Mouse (Mus musculus): Measurements from ENCODE around the gene Csad. TPM values are rescaled to one million over a fixed set of nuclear protein-coding genes. Genes with fewer than 3 reads are reported as not detected.
"Not testable (repeated sequence)": the region's sequence is repeated elsewhere in the genome, so short reads cannot be mapped to it uniquely, and the experiment has no call there.

Gene Csad
- polyA plus RNA-seq, 1 experiment from 2014 or later = 50.9 TPM

GRCm38 (mm10) chr15:102163900-102164693 lies 40.4 kb downstream of the Csad start:
- H3K27ac ChIP-seq (ENCODE audit: low read length) = no peak overlapping the region
- no peaks in the 10 kb centered on the region for H3K9me3 ChIP-seq (replicated peaks; ENCODE audit: control insufficient read depth, low read length)
- H3K4me3 ChIP-seq (replicated peaks; ENCODE audit: low read length) = no peak overlapping the region
- no peak for ATAC-seq (ENCODE audit: insufficient read depth, low FRiP score)
- no peak overlapping the region for H3K4me2 ChIP-seq (ENCODE audit: low read depth, low read length)
- 54% methylated on average over 3 of the region's 3 CpGs for WGBS
- H3K9ac ChIP-seq (ENCODE audit: low read length) = no peak overlapping the region
- peaks cover 6% of the 10 kb centered on the region for H3K4me1 ChIP-seq (ENCODE audit: control insufficient read depth, insufficient read depth, low read length)
- H3K27me3 ChIP-seq (ENCODE audit: control insufficient read depth, insufficient read depth, low read length) = no peaks in the 10 kb centered on the region
- H3K36me3 ChIP-seq (ENCODE audit: control insufficient read depth, insufficient read depth, low read length) = no peaks in the 10 kb centered on the region

- Histone ChIP-seq H3K4me3 (replicated peaks; ENCODE audit: low read length) (no peak overlapping the region), H3K9ac (ENCODE audit: low read length) (no peak overlapping the region), H3K27me3 (ENCODE audit: control insufficient read depth, insufficient read depth, low read length) (no peaks in the 10 kb centered on the region), H3K9me3 (replicated peaks; ENCODE audit: control insufficient read depth, low read length) (no peaks in the 10 kb centered on the region), H3K27ac (ENCODE audit: low read length) (no peak overlapping the region), H3K4me2 (ENCODE audit: low read depth, low read length) (no peak overlapping the region), H3K36me3 (ENCODE audit: control insufficient read depth, insufficient read depth, low read length) (no peaks in the 10 kb centered on the region), H3K4me1 (ENCODE audit: control insufficient read depth, insufficient read depth, low read length) (no peaks in the 10 kb centered on the region)
- ATAC-seq (ENCODE audit: insufficient read depth, low FRiP score) = peak; percentile 25; the same call in 1 of the 2 replicates
- WGBS = 56% methylated on average over 26 of the region's 27 CpGs
These were observed 44.0 kb downstream of the Csad start for GRCm38 (mm10) chr15:102160415-102161060.

GRCm38 (mm10) chr15:102156836-102157235 lies 47.7 kb downstream of the Csad start:
- Histone ChIP-seq H3K9me3 (replicated peaks; ENCODE audit: control insufficient read depth, low read length) (0 out of 2 replicates have a peak, but pooled peaks cover 3% of the 10 kb centered on the region), H3K4me3 (replicated peaks; ENCODE audit: low read length) (no peak overlapping the region), H3K4me1 (ENCODE audit: control insufficient read depth, insufficient read depth, low read length) (no peaks in the 10 kb centered on the region), H3K36me3 (ENCODE audit: control insufficient read depth, insufficient read depth, low read length) (no peaks in the 10 kb centered on the region), H3K9ac (ENCODE audit: low read length) (no peak overlapping the region), H3K27me3 (ENCODE audit: control insufficient read depth, insufficient read depth, low read length) (no peaks in the 10 kb centered on the region), H3K27ac (ENCODE audit: low read length) (no peak overlapping the region), H3K4me2 (ENCODE audit: low read depth, low read length) (no peak overlapping the region)
- 38% methylated on average over 20 of the region's 20 CpGs for WGBS
- ATAC-seq (ENCODE audit: insufficient read depth, low FRiP score) = 0 out of 2 replicates have a peak, but pooled peaks have one; percentile 39

- not testable (repeated sequence) for H3K27me3 ChIP-seq (ENCODE audit: control insufficient read depth, insufficient read depth, low read length); H3K4me3 ChIP-seq (replicated peaks; ENCODE audit: low read length); H3K36me3 ChIP-seq (ENCODE audit: control insufficient read depth, insufficient read depth, low read length); H3K4me2 ChIP-seq (ENCODE audit: low read depth, low read length); H3K27ac ChIP-seq (ENCODE audit: low read length); ATAC-seq (ENCODE audit: insufficient read depth, low FRiP score); H3K4me1 ChIP-seq (ENCODE audit: control insufficient read depth, insufficient read depth, low read length); H3K9ac ChIP-seq (ENCODE audit: low read length); H3K9me3 ChIP-seq (replicated peaks; ENCODE audit: control insufficient read depth, low read length)
- WGBS = 93% methylated on average over 6 of the region's 6 CpGs
These were observed 49.5 kb downstream of the Csad start for GRCm38 (mm10) chr15:102155006-102155405.

- H3K36me3 ChIP-seq (ENCODE audit: control insufficient read depth, insufficient read depth, low read length) = no peaks in the 10 kb centered on the region
- H3K9ac ChIP-seq (ENCODE audit: low read length) = no peak overlapping the region
- no peak overlapping the region for H3K4me3 ChIP-seq (replicated peaks; ENCODE audit: low read length)
- H3K4me2 ChIP-seq (ENCODE audit: low read depth, low read length) = no peak overlapping the region
- WGBS = 49% methylated on average over 4 of the region's 4 CpGs
- H3K27me3 ChIP-seq (ENCODE audit: control insufficient read depth, insufficient read depth, low read length) = no peaks in the 10 kb centered on the region
- H3K27ac ChIP-seq (ENCODE audit: low read length) = no peak overlapping the region
- H3K4me1 ChIP-seq (ENCODE audit: control insufficient read depth, insufficient read depth, low read length) = peaks cover 19% of the 10 kb centered on the region
- ATAC-seq (ENCODE audit: insufficient read depth, low FRiP score) = no peak
- 0 out of 2 replicates have a peak, but pooled peaks cover 3% of the 10 kb centered on the region for H3K9me3 ChIP-seq (replicated peaks; ENCODE audit: control insufficient read depth, low read length)
These were observed 51.9 kb downstream of the Csad start for GRCm38 (mm10) chr15:102152646-102153045.

GRCm38 (mm10) chr15:102150301-102151135 lies 54.0 kb downstream of the Csad start, which contains the start of gene Soat2:
Soat2 (plus strand) TSS chr15:102150526.
- peaks cover 19% of the 10 kb centered on the region for H3K4me1 ChIP-seq (ENCODE audit: control insufficient read depth, insufficient read depth, low read length)
- 0 out of 2 replicates have a peak, but pooled peaks cover 3% of the 10 kb centered on the region for H3K27me3 ChIP-seq (ENCODE audit: control insufficient read depth, insufficient read depth, low read length)
- H3K36me3 ChIP-seq (ENCODE audit: control insufficient read depth, insufficient read depth, low read length) = no peaks in the 10 kb centered on the region
- H3K27ac ChIP-seq (ENCODE audit: low read length) = peak within 1 kb of the TSS; percentile 60
- peak within 1 kb of the TSS; percentile 14; the same call in 1 of the 2 replicates for H3K4me3 ChIP-seq (replicated peaks; ENCODE audit: low read length)
- ATAC-seq (ENCODE audit: insufficient read depth, low FRiP score) = peak; percentile 69
- WGBS = 31% methylated on average over 20 of the region's 20 CpGs
- H3K9me3 ChIP-seq (replicated peaks; ENCODE audit: control insufficient read depth, low read length) = 0 out of 2 replicates have a peak, but pooled peaks cover 3% of the 10 kb centered on the region
- peak within 1 kb of the TSS; percentile 26 for H3K4me2 ChIP-seq (ENCODE audit: low read depth, low read length)
- peak within 1 kb of the TSS; percentile 48; the same call in 1 of the 2 replicates for H3K9ac ChIP-seq (ENCODE audit: low read length)

GRCm38 (mm10) chr15:102149561-102149960 lies 55.0 kb downstream of the Csad start:
- WGBS = 54% methylated on average over 4 of the region's 4 CpGs
- no peak overlapping the region for H3K9ac ChIP-seq (ENCODE audit: low read length)
- peaks cover 25% of the 10 kb centered on the region for H3K4me1 ChIP-seq (ENCODE audit: control insufficient read depth, insufficient read depth, low read length)
- peaks cover 10% of the 10 kb centered on the region for H3K27me3 ChIP-seq (ENCODE audit: control insufficient read depth, insufficient read depth, low read length)
- no peak for ATAC-seq (ENCODE audit: insufficient read depth, low FRiP score)
- no peak overlapping the region for H3K4me3 ChIP-seq (replicated peaks; ENCODE audit: low read length)
- H3K27ac ChIP-seq (ENCODE audit: low read length) = no peak overlapping the region
- H3K9me3 ChIP-seq (replicated peaks; ENCODE audit: control insufficient read depth, low read length) = no peaks in the 10 kb centered on the region
- no peak overlapping the region for H3K4me2 ChIP-seq (ENCODE audit: low read depth, low read length)
- no peaks in the 10 kb centered on the region for H3K36me3 ChIP-seq (ENCODE audit: control insufficient read depth, insufficient read depth, low read length)

GRCm38 (mm10) chr15:102147674-102148402 lies 56.7 kb downstream of the Csad start:
- H3K36me3 ChIP-seq (ENCODE audit: control insufficient read depth, insufficient read depth, low read length) = no peaks in the 10 kb centered on the region
- no peak overlapping the region for H3K27ac ChIP-seq (ENCODE audit: low read length)
- no peak overlapping the region for H3K4me3 ChIP-seq (replicated peaks; ENCODE audit: low read length)
- H3K9ac ChIP-seq (ENCODE audit: low read length) = no peak overlapping the region
- ATAC-seq (ENCODE audit: insufficient read depth, low FRiP score) = no peak
- peaks cover 39% of the 10 kb centered on the region for H3K4me1 ChIP-seq (ENCODE audit: control insufficient read depth, insufficient read depth, low read length)
- no peak overlapping the region for H3K4me2 ChIP-seq (ENCODE audit: low read depth, low read length)
- peaks cover 10% of the 10 kb centered on the region for H3K27me3 ChIP-seq (ENCODE audit: control insufficient read depth, insufficient read depth, low read length)
- no peaks in the 10 kb centered on the region for H3K9me3 ChIP-seq (replicated peaks; ENCODE audit: control insufficient read depth, low read length)
- 67% methylated on average over 16 of the region's 16 CpGs for WGBS

All from stomach, embryonic 16.5 days (tissue).